Comparison of ENCODE assay signal across 23 mouse cellular contexts in genomic region chr5:123406952-123407351, GRCm38 (mm10). TPM values are rescaled to one million over a fixed set of nuclear protein-coding genes. Genes with fewer than 3 reads are reported as not detected.
DNase-seq lines count a peak whose midpoint lies in the region; ATAC-seq and TF ChIP-seq lines count a peak whose summit lies in the region.
"Had no signal": no experiment of that assay in that cellular context is flagged by ENCODE, and none has a peak within 500 bp of the region (broad histone marks: within the 10 kb centered on the region; RNA-seq: fewer than 3 reads in every experiment).

No protein-coding gene starts in this region.

- no peaks in the 10 kb centered on the region for H3K36me3 ChIP-seq in stomach, postnatal 0 days (ENCODE audit: control insufficient read depth, insufficient read depth, low read length)
- H3K36me3 ChIP-seq: intestine, embryonic 15.5 days had no signal

- 0 out of 2 replicates have a peak, but pooled peaks cover 2% of the 10 kb centered on the region for H3K4me1 ChIP-seq in stomach, postnatal 0 days (replicated peaks; ENCODE audit: control insufficient read depth, insufficient read depth)

- no peak overlapping the region for H3K4me2 ChIP-seq in stomach, postnatal 0 days (replicated peaks; ENCODE audit: low read depth)
- H3K4me2 ChIP-seq: forebrain, embryonic 15.5 days; heart, embryonic 13.5 days; hindbrain, embryonic 12.5 days; intestine, embryonic 15.5 days had no signal

- no peaks in the 10 kb centered on the region for H3K9me3 ChIP-seq in stomach, postnatal 0 days (ENCODE audit: control insufficient read depth, low read length)
- H3K9me3 ChIP-seq: forebrain, embryonic 15.5 days; hindbrain, embryonic 12.5 days; intestine, embryonic 15.5 days had no signal

- DNase-seq in gastrocnemius, adult 2 months: no peak
- no peak for DNase-seq in gastrocnemius, postnatal 14 days
- DNase-seq in ES-CJ7 (ENCODE audit: low read depth, low spot score) (peak; percentile 11), adipocyte (ENCODE audit: low spot score) (peak; percentile 35)
- DNase-seq in stomach, postnatal 0 days (ENCODE audit: low spot score): no peak
- no peak for DNase-seq in thymus, postnatal 25 days
- DNase-seq: adrenal gland, adult 8-10 months; adrenal gland, postnatal 36 days; cerebellum, adult 2 months; cerebellum, adult 9-11 months; gastrocnemius, postnatal 10 days; heart, adult 18-20 months; heart, postnatal 14 days; heart, postnatal 4 days; kidney, adult 11 months; kidney, adult 8-10 months had no signal

- ATAC-seq in megakaryocyte progenitor cell, adult 5-6 weeks (replicated peaks; ENCODE audit: poor library complexity): 0 out of 2 replicates have a peak, but pooled peaks have one; percentile 20
- no peak for ATAC-seq in stomach, postnatal 0 days (ENCODE audit: low FRiP score, low TSS enrichment)
- ATAC-seq: CD4-positive, CD25-positive, alpha-beta regulatory T cell, adult 4 months; forebrain, embryonic 15.5 days; hindbrain, embryonic 16.5 days; intestine, embryonic 15.5 days had no signal

- H3K9ac ChIP-seq in stomach, postnatal 0 days (ENCODE audit: low read length): no peak overlapping the region
- H3K9ac ChIP-seq: forebrain, embryonic 15.5 days; heart, embryonic 13.5 days; hindbrain, embryonic 12.5 days; intestine, embryonic 15.5 days had no signal

- H3K27ac ChIP-seq in gastrocnemius, adult 2 months: peak overlapping the region; percentile 58
- no peak overlapping the region for H3K27ac ChIP-seq in stomach, postnatal 0 days (replicated peaks)
- H3K27ac ChIP-seq: forebrain, embryonic 15.5 days; heart, embryonic 13.5 days; hindbrain, embryonic 12.5 days; intestine, embryonic 15.5 days had no signal

- H3K27me3 ChIP-seq in stomach, postnatal 0 days (ENCODE audit: control insufficient read depth, insufficient read depth, low read length): no peaks in the 10 kb centered on the region
- H3K27me3 ChIP-seq: forebrain, embryonic 15.5 days; heart, embryonic 13.5 days; hindbrain, embryonic 12.5 days; intestine, embryonic 15.5 days had no signal

- 59% methylated on average over 2 of the region's 2 CpGs for WGBS in stomach, postnatal 0 days

- no peak for TF ChIP-seq CTCF in gastrocnemius, adult 2 months (IDR thresholded peaks at IDR 0.05)
- TF ChIP-seq CTCF in stomach, postnatal 0 days (IDR thresholded peaks at IDR 0.05; ENCODE audit: low read depth): no peak

- no peak overlapping the region for H3K4me3 ChIP-seq in gastrocnemius, adult 2 months
- no peak overlapping the region for H3K4me3 ChIP-seq in stomach, postnatal 0 days (ENCODE audit: low read depth, low read length)
- H3K4me3 ChIP-seq: forebrain, embryonic 15.5 days; heart, embryonic 13.5 days; hindbrain, embryonic 12.5 days; intestine, embryonic 15.5 days had no signal

- intact Hi-C loops in gastrocnemius, adult 2 months (cut with DNase I): no loop called here
- intact Hi-C loops in gastrocnemius, postnatal 14 days (cut with DNase I; ENCODE audit: low total_unique reads): no loop called here

- TF ChIP-seq EP300 in stomach, postnatal 0 days (optimal IDR thresholded peaks at IDR 0.05): no peak

RNA-seq across cellular contexts. Expression of gene Mlxip, which starts 12.4 kb away (rescaled TPM):
- 10 to 100 TPM; 55.7 to 66.0 TPM for total RNA-seq in gastrocnemius, adult 2 months (2021)
- total RNA-seq in gastrocnemius, postnatal 14 days (2021): 10 to 100 TPM; 48.5 to 59.9 TPM
- 32.6 TPM in 2 replicates for total RNA-seq in megakaryocyte progenitor cell, adult 5-6 weeks (2015)
- 11.0 and 11.3 TPM in 2 replicates for total RNA-seq in megakaryocyte progenitor cell, adult 5-6 weeks (2017)
- polyA plus RNA-seq in stomach, postnatal 0 days (2015; fragmentation: Nextera tagmentation; extraction: Ambion mirVana): 10.5 and 13.2 TPM in 2 replicates

Comparison
In these comparisons a context has a peak if more than half of its experiments do, and no peak if none do; other contexts are left out.
1. DNase-seq: peak in ES-CJ7 (single experiment) and adipocyte (single experiment); none in gastrocnemius, adult 2 months (single experiment), gastrocnemius, postnatal 14 days (single experiment), stomach, postnatal 0 days (single experiment) and thymus, postnatal 25 days (single experiment).